Comparison of ENCODE assay signal across 23 mouse cellular contexts in the genomic region with DNA sequence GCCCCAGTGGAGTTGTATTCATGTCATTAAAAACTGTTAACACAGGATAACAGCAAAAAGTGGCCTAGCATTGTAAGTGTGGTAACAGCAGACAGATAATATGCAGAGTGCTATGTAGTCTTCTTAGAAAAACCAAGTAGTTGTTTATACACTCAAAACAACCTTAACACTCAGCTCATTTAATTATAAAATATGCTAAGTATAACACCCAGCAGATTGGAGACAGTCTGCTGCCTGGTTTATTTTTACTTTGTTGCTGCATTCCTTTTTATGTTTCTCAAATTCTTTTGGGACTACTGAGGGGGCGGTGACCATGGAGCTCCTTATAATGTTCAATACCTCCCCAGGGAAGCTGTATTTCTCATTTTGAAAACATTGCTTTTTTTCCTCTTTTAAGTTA. TPM values are rescaled to one million over a fixed set of nuclear protein-coding genes. Genes with fewer than 3 reads are reported as not detected.
DNase-seq lines count a peak whose midpoint lies in the region; ATAC-seq lines count a peak whose summit lies in the region.
"Had no signal": no experiment of that assay in that cellular context is flagged by ENCODE, and none has a peak within 500 bp of the region (broad histone marks: within the 10 kb centered on the region; RNA-seq: fewer than 3 reads in every experiment).

No protein-coding gene starts in this region.

- intact Hi-C loops in left cerebral cortex, postnatal 4 days (cut with DNase I) = no loop called here

- peak; percentile 92 for ATAC-seq in frontal cortex, adult (ENCODE audit: low TSS enrichment)
- ATAC-seq: CD4-positive, CD25-positive, alpha-beta regulatory T cell, adult 4 months; intestine, embryonic 16.5 days; lung, postnatal 0 days had no signal

- DNase-seq in frontal cortex, postnatal 14 days (ENCODE audit: low spot score in 2 of 2) = no peak
- DNase-seq in left cerebral cortex, adult 11 months (ENCODE audit: low spot score) = peak; percentile 52
- DNase-seq in left cerebral cortex, postnatal 4 days = no peak
- DNase-seq in left cerebral cortex, adult 9 months (ENCODE audit: low spot score in 2 of 2) = peak; percentile 54
- DNase-seq in telencephalon, adult 2 months (ENCODE audit: low read depth, low spot score) = peak; percentile 86
- no peak for DNase-seq in kidney, postnatal 36 days
- DNase-seq: adrenal gland, postnatal 25 days; cerebellum, adult 18-20 months; cerebellum, postnatal 10 days; gastrocnemius, postnatal 25 days; heart, adult 18-20 months; heart, postnatal 36 days; kidney, adult 9 months; kidney, postnatal 10 days; liver, embryonic 13.5 days; lung, adult 18-20 months; lung, postnatal 4 days; thymus, postnatal 4 days had no signal

RNA-seq across cellular contexts. Expression of a gene that starts 22.4 kb away (rescaled TPM):
- 10 to 100 TPM; 42.8 to 43.2 TPM for total RNA-seq in left cerebral cortex, postnatal 4 days (2021)

RNA-seq across cellular contexts. Expression of a gene that starts 54.8 kb away (rescaled TPM):
- total RNA-seq in left cerebral cortex, postnatal 4 days (2021) = 1 to 10 TPM; 2.0 to 3.0 TPM
- total RNA-seq: adrenal gland, postnatal 25 days; common myeloid progenitor, adult 5-6 weeks had no signal

Comparison
In these comparisons a context has a peak if more than half of its experiments do, and no peak if none do; other contexts are left out.
1. DNase-seq: peak in left cerebral cortex, adult 11 months (single experiment), left cerebral cortex, adult 9 months (2 of 2) and telencephalon, adult 2 months (single experiment); none in frontal cortex, postnatal 14 days (0 of 2), left cerebral cortex, postnatal 4 days (single experiment) and kidney, postnatal 36 days (0 of 2).